Mouse (Mus musculus) right cerebral cortex, adult 2 months (tissue): Measurements from ENCODE around the gene Lrrc55.

Experiments
- DNase-seq, 2 experiments: peaks; one replicate each; pipeline ENCODE4 v3.0.0; 2021 to 2022; ENCODE audit warnings: low spot score in 2 of 2

Lrrc55 gene

DNA sequence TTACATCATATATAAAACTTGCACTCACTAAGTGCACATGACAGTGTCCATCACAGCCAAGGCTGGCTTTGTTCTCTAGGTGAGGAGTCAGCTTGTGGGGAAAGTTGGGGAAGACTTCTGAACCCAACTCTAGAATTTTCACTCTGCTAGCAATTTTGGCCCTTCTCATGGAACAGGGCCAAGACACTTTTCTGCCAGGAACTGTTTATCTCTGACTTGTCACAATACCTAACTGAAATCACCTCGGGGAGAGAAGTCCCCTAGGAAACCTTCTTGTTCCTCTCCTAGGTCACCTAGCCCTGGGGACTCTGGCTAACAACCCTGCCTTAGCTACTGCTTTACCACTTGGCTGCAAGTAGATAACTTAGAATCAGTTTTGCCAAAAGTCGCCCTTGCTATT lies 64.8 kb downstream of the Lrrc55 start:
- DNase-seq = no peak

GRCm38 (mm10) chr2:85131724-85132123 lies 65.3 kb downstream of the Lrrc55 start:
- DNase-seq = no peak

- DNase-seq = no peak
Observed at GRCm38 (mm10) chr2:85131226-85131625, 65.8 kb downstream of the Lrrc55 start.

DNA sequence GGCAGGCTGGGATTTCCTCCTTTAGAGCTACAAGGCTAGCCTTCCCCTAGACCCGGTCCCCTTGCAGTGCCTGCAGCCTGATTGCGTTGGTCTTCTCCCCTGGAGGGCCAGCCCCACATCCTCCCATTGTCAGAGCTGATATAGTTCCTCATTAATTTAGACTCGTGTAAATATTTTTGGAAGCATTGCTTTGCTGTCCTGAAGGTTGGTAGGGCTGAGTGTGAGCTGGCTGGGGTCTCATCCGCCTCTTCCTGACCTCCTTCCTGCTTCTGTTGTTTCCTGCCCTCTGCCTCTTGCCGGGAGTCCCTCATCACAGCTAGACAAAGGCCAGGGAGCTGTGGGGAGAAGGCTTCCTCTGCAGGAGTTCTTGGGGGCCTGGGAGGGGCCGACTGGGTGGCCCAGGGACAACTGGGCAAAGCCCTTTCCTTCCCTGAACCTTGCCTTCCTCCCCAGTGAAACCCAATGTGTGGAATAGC lies 67.5 kb downstream of the Lrrc55 start:
- DNase-seq = no peak

GRCm38 (mm10) chr2:85123869-85124535 lies 73.0 kb downstream of the Lrrc55 start:
- DNase-seq = peak; percentile 82 to 86

DNA sequence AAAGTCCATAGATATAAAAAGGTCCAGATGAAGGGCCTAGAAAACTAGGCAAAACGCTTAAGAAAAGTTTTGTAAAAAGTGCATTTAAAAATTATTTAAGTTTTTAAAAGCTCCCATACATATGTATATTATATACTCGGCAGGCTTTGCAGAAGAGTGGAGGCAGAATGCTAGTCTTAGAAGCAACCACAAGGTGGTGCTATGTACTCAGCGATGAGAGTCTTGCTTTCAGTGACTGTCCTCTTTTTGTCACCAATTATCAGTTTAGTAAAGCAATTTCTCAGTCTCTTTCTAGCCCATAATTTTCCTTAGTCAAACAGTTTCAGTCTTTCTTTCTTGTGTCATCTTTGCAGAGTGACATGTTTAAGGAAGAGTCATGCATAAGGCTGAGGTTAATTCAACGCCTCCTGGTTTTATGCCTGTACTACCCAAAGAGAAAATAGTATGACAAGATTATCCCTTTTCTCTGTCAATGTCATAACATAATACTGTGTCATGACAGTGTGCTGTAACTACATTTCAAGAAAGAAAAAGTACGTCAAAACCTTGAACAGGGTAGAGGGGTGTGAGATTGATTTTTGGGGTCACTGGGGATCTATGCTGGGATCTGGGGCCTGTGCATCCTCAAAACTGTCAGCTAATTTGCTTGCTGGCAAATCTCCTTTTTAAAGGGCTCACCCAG lies 73.7 kb downstream of the Lrrc55 start:
- peak; percentile 30 to 71 for DNase-seq
